Mouse (Mus musculus): ENCODE data around the gene Tmem129. TPM values are rescaled to one million over a fixed set of nuclear protein-coding genes. Genes with fewer than 3 reads are reported as not detected.
A peak's percentile ranks its signal among the peaks of the same experiment; 100 is the strongest.

The Tmem129 gene
- polyA plus RNA-seq, 1 experiment from 2014 or later, result 47.6 TPM

DNA sequence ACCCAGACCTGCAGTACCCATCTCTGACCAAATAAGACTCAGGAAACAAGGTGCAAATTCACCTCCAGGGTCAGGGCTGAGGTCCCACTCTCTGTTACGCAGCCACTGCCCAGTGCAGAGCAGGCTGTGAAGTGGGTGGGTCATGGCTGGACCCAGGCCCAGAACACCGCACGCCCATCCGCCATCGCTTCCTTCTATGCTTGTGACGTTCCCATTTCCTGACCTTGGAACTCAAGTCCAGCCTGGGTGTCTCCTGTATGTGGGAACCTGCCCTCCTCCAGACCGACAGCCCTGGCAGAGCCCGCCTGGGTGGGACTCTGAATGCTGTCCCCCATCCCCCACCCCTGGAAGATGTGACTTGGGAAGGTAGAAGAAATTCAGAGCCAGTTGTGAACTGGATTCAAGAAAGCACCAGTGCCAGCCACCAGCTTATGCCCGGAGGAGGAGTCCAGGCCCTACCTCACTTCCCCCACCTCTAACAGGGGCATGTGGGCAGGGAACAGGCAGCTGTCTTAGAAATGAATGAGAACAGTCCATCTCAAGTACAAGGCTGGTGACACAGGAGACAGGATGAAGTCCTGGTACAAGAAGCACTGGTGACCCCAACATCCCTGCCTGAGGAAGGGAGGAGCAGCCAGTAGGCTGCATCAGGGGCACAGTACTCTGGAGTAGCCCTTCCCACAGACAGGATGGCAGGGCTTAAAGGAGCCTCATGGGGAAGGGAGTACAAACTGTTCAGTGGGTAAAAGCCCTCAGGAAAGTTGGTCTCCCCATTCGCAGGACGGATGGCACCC lies 31.8 kb upstream of the Tmem129 start:
- DNase-seq (ENCODE audit: low spot score), result no peak
- no peak for ATAC-seq (ENCODE audit: low read depth)
- H3K9me3 ChIP-seq (ENCODE audit: control insufficient read depth, low read length), result no peaks in the 10 kb centered on the region
- no peak overlapping the region; the same call in 1 of the 2 replicates for H3K27ac ChIP-seq (replicated peaks; ENCODE audit: low read depth, low read length)
- H3K36me3 ChIP-seq (ENCODE audit: control insufficient read depth, insufficient read depth, low read length), result no peaks in the 10 kb centered on the region
- H3K27me3 ChIP-seq (replicated peaks; ENCODE audit: control insufficient read depth, insufficient read depth, low read length), result no peaks in the 10 kb centered on the region
- no peak overlapping the region for H3K4me3 ChIP-seq (ENCODE audit: low read depth, low read length)
- H3K4me1 ChIP-seq (ENCODE audit: control insufficient read depth, insufficient read depth, low read length), result peaks cover 40% of the 10 kb centered on the region
- H3K4me2 ChIP-seq (ENCODE audit: low read depth, low read length), result no peak overlapping the region
- H3K9ac ChIP-seq (ENCODE audit: low read depth, low read length), result no peak overlapping the region
- 76% methylated on average over 11 of the region's 11 CpGs for WGBS

DNA sequence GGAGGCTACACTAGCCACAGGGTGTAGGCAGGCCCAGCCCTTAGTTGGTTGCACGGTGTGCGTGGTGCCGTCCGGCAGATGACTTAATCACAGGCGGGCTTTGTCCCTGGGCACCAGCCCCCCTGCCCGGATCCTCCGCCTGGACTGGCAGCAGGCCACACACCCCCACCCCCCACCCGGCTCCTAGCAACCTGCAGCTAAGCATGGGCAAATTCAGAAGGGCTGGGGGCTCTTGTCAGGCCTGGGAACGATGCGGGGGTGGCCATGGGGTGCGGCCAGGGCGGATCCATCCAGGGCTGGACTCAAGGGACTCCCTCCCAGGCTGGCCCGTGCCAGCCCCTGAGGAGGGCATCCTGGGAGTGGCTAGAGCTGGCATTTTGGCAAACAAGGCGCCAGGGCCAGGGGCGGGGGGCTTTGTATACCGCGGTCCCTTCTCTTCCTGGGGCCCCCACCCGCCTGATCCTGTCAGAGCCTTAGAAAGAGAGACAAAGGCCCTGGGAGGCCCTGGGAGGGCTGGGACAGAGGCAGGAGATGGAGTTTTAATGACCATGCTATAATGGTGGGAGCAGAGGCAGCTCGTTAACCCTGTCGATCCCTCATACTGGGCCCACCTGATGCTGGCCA lies 31.1 kb upstream of the Tmem129 start:
- Histone ChIP-seq H3K4me3 (ENCODE audit: low read depth, low read length) (no peak overlapping the region), H3K27ac (replicated peaks; ENCODE audit: low read depth, low read length) (0 out of 2 replicates have a peak overlapping the region, but pooled peaks have one; percentile 8), H3K36me3 (ENCODE audit: control insufficient read depth, insufficient read depth, low read length) (no peaks in the 10 kb centered on the region), H3K27me3 (replicated peaks; ENCODE audit: control insufficient read depth, insufficient read depth, low read length) (no peaks in the 10 kb centered on the region), H3K4me1 (ENCODE audit: control insufficient read depth, insufficient read depth, low read length) (peaks cover 35% of the 10 kb centered on the region), H3K9me3 (ENCODE audit: control insufficient read depth, low read length) (no peaks in the 10 kb centered on the region), H3K4me2 (ENCODE audit: low read depth, low read length) (peak overlapping the region; percentile 6; the same call in 1 of the 2 replicates), H3K9ac (ENCODE audit: low read depth, low read length) (no peak overlapping the region)
- ATAC-seq (ENCODE audit: low read depth) (0 out of 2 replicates have a peak, but pooled peaks have one; percentile 31), DNase-seq (ENCODE audit: low spot score) (no peak)
- 53% methylated on average over 18 of the region's 20 CpGs for WGBS

DNA sequence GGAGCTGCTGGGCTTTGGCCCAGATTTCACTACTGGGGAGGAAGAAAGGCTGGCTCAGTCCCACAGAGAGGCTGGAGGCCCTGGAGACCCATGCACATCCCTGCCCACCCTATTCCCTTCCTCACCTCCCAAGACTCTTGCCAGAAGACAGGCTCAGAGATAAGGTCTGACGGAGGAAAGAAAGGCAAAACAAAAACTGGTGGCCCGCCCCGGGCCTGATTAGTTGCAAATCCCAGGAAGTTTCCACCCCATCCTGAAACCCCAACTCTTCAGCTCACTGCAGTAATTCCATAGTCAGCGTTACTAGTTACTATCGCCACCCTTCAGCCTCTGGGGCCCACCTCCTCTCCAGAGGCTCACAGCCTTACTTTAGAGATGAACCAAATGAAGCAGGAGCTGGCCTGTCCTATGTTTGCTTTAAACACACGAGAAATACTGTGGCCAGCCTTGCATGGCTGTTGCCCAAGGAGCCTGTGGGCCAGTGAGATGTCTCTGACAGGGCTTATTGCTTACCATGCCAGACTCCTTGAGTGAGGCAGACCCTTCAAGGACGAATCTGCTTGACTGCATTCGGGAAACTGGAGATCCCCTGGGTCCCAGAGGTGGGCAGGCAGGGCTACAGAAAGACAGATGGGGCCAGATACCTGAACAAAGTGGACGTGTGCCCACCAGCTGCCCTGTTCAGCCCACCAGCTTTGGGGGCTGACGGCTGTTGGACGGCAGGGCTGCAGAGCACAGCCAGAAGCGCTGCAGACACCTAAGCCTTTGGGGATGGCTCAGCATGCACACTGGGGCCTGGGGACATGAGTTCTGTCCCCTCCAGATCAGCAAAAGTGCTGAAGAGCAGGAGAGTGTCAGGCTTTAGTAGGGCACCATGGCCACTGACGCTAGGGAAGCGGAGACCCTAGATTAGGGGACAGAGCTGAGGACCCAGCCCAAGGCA lies 30.3 kb upstream of the Tmem129 start:
- Histone ChIP-seq H3K4me2 (ENCODE audit: low read depth, low read length) (no peak overlapping the region), H3K27ac (replicated peaks; ENCODE audit: low read depth, low read length) (peak overlapping the region; percentile 8; the same call in 1 of the 2 replicates), H3K9me3 (ENCODE audit: control insufficient read depth, low read length) (no peaks in the 10 kb centered on the region), H3K4me1 (ENCODE audit: control insufficient read depth, insufficient read depth, low read length) (peaks cover 35% of the 10 kb centered on the region), H3K9ac (ENCODE audit: low read depth, low read length) (peak overlapping the region; percentile 25; the same call in 1 of the 2 replicates), H3K36me3 (ENCODE audit: control insufficient read depth, insufficient read depth, low read length) (no peaks in the 10 kb centered on the region), H3K4me3 (ENCODE audit: low read depth, low read length) (no peak overlapping the region), H3K27me3 (replicated peaks; ENCODE audit: control insufficient read depth, insufficient read depth, low read length) (no peaks in the 10 kb centered on the region)
- ATAC-seq (ENCODE audit: low read depth) (no peak), DNase-seq (ENCODE audit: low spot score) (no peak)
- 53% methylated on average over 14 of the region's 14 CpGs for WGBS

DNA sequence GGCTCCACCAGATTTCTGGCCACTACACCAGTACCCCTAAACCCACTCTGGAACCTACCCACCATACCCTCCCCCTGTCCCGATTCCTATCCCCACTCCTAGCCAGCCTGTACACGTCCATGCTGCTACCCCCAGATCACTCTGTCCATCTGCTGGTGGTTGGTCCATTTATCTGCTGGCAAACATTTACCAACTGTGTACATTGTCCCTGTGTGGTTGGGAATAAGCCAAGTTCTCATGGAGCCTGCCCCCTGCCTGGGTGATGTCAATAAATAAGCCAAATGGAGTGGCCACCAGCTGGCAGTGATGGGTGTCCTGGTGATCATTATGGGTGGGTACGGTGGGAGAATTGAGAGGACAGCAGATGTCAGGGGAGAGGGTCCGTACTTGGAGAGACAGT lies 28.9 kb upstream of the Tmem129 start:
- Histone ChIP-seq H3K9me3 (ENCODE audit: control insufficient read depth, low read length) (no peaks in the 10 kb centered on the region), H3K36me3 (ENCODE audit: control insufficient read depth, insufficient read depth, low read length) (no peaks in the 10 kb centered on the region), H3K27me3 (replicated peaks; ENCODE audit: control insufficient read depth, insufficient read depth, low read length) (no peaks in the 10 kb centered on the region), H3K9ac (ENCODE audit: low read depth, low read length) (no peak overlapping the region), H3K4me2 (ENCODE audit: low read depth, low read length) (no peak overlapping the region), H3K27ac (replicated peaks; ENCODE audit: low read depth, low read length) (no peak overlapping the region), H3K4me1 (ENCODE audit: control insufficient read depth, insufficient read depth, low read length) (peaks cover 23% of the 10 kb centered on the region), H3K4me3 (ENCODE audit: low read depth, low read length) (no peak overlapping the region)
- DNase-seq (ENCODE audit: low spot score) (no peak), ATAC-seq (ENCODE audit: low read depth) (no peak)
- 75% methylated on average over 4 of the region's 4 CpGs for WGBS

DNA sequence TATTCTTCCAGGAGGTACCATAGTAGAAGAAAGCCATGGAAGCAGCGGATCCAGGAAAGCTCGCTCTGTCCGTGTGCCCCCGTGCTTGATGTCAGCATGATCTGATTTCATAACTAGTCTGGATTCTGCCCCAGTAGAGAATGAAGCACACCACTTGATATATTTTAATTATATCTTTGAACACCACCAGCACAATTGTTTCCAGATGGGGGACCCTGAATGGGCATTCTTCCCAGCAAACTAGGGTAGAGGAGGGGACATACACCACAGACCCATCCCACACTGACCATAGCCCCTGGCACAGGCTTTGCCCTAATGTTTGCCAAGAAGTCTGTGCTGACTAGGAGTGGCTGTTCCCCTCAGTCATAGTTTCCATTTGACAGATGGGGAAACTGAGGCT lies 26.7 kb upstream of the Tmem129 start:
- no peak overlapping the region for H3K9ac ChIP-seq (ENCODE audit: low read depth, low read length)
- DNase-seq (ENCODE audit: low spot score) (peak; percentile 51), ATAC-seq (ENCODE audit: low read depth) (no peak)
- H3K4me1 ChIP-seq (ENCODE audit: control insufficient read depth, insufficient read depth, low read length), result peaks cover 16% of the 10 kb centered on the region
- no peaks in the 10 kb centered on the region for H3K36me3 ChIP-seq (ENCODE audit: control insufficient read depth, insufficient read depth, low read length)
- H3K4me3 ChIP-seq (ENCODE audit: low read depth, low read length), result no peak overlapping the region
- H3K9me3 ChIP-seq (ENCODE audit: control insufficient read depth, low read length), result no peaks in the 10 kb centered on the region
- peak overlapping the region; percentile 35; the same call in 1 of the 2 replicates for H3K27ac ChIP-seq (replicated peaks; ENCODE audit: low read depth, low read length)
- no peaks in the 10 kb centered on the region for H3K27me3 ChIP-seq (replicated peaks; ENCODE audit: control insufficient read depth, insufficient read depth, low read length)
- no peak overlapping the region for H3K4me2 ChIP-seq (ENCODE audit: low read depth, low read length)
- WGBS, result 71% methylated on average over 4 of the region's 4 CpGs

DNA sequence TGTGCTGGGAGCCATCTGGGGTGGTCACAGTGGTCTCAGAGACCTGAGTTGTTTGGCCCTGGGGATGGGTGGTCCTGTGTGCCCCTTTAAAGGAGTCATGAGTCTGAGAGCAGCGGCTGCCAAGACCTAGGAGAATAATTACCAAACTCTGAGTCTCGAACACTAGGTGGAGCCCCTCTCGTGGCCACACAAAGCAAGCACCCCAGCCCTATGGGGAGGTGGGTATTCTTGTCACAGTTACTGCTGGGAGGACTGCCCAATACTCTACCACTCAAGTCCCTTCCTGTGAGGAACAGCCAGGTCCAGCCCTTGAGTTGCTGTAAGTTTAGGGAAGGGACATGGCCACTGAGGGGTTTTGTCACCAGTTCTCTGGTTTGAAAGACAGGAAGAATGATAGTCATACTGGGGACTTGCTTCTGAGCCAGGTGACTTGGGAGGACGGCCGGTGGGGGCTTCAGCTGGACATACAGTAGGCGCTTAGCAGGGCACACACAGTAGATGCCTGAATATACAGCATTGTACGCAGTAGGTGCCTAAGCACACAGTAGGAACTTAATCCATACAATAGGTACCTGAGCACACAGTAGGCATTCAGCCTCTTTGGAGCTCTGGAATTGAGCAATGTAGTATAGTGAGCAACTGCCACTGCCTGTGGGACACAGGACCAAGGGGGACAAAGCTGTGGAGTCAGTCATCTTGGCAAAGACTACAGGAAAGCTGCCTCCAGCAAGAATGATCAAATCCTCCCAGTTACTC lies 25.9 kb upstream of the Tmem129 start:
- Histone ChIP-seq H3K9ac (ENCODE audit: low read depth, low read length) (no peak overlapping the region), H3K4me1 (ENCODE audit: control insufficient read depth, insufficient read depth, low read length) (peaks cover 8% of the 10 kb centered on the region), H3K27ac (replicated peaks; ENCODE audit: low read depth, low read length) (peak overlapping the region; percentile 39; the same call in 1 of the 2 replicates), H3K4me3 (ENCODE audit: low read depth, low read length) (no peak overlapping the region), H3K9me3 (ENCODE audit: control insufficient read depth, low read length) (no peaks in the 10 kb centered on the region), H3K36me3 (ENCODE audit: control insufficient read depth, insufficient read depth, low read length) (no peaks in the 10 kb centered on the region), H3K27me3 (replicated peaks; ENCODE audit: control insufficient read depth, insufficient read depth, low read length) (no peaks in the 10 kb centered on the region), H3K4me2 (ENCODE audit: low read depth, low read length) (no peak overlapping the region)
- DNase-seq (ENCODE audit: low spot score), result peak; percentile 73
- 48% methylated on average over 7 of the region's 7 CpGs for WGBS
- peak; percentile 66; the same call in 1 of the 2 replicates for ATAC-seq (ENCODE audit: low read depth)

DNA sequence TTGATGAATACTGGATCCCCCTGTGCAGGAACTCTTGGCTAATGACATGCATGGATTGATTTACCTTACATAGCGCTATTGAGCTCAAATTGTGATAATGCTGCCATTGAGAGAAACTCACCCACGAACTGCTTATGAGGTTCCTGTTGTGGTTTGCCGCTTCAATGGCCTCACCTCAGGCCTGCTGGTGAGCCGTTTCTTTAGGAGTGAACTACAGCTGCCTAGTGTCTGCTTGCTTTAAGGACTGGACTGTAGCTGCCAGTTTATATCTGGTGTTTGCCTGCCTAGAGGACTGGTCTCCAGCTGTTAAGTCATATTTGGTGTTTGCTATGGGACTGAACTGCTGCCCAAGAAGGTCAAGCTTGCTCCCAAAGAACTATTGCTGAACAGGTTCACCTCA lies 24.7 kb upstream of the Tmem129 start:
- ATAC-seq (ENCODE audit: low read depth), result no peak
- Histone ChIP-seq H3K4me2 (ENCODE audit: low read depth, low read length) (no peak overlapping the region), H3K27me3 (replicated peaks; ENCODE audit: control insufficient read depth, insufficient read depth, low read length) (no peaks in the 10 kb centered on the region), H3K4me1 (ENCODE audit: control insufficient read depth, insufficient read depth, low read length) (0 out of 2 replicates have a peak, but pooled peaks cover 2% of the 10 kb centered on the region), H3K9ac (ENCODE audit: low read depth, low read length) (no peak overlapping the region), H3K36me3 (ENCODE audit: control insufficient read depth, insufficient read depth, low read length) (no peaks in the 10 kb centered on the region), H3K27ac (replicated peaks; ENCODE audit: low read depth, low read length) (no peak overlapping the region), H3K4me3 (ENCODE audit: low read depth, low read length) (no peak overlapping the region), H3K9me3 (ENCODE audit: control insufficient read depth, low read length) (no peaks in the 10 kb centered on the region)
- 72% methylated on average over 4 of the region's 4 CpGs for WGBS
- DNase-seq (ENCODE audit: low spot score), result no peak

All from embryonic facial prominence, embryonic 14.5 days (tissue).